Mouse (Mus musculus) monocyte, adult 59 days (primary cell): ENCODE data around the gene 2610028H24Rik. TPM values are rescaled to one million over a fixed set of nuclear protein-coding genes. Genes with fewer than 3 reads are reported as not detected.

ENCODE experiments used
- total RNA-seq, 2 experiments: library from RNA; stranded (reverse); gene quantifications; one replicate each; pipeline ENCODE4 v1.2.4; 2023

The 2610028H24Rik gene
- total RNA-seq = not detected

GRCm38 (mm10) chr10:76448851-76449250 lies at the start of gene 2610028H24Rik:
Gene 2610028H24Rik (plus strand): TSS chr10:76449081.

GRCm38 (mm10) chr10:76440281-76440680 lies 8.6 kb upstream of the 2610028H24Rik start, which contains the start of gene AC141477.1:
Gene AC141477.1 (minus strand): TSS chr10:76440444.

GRCm38 (mm10) chr10:76442178-76443088 lies 6.4 kb upstream of the 2610028H24Rik start, which contains the start of gene Pcnt:
Gene Pcnt (minus strand): TSS chr10:76442786.

GRCm38 (mm10) chr10:76468203-76469162 lies 19.6 kb downstream of the 2610028H24Rik start, which contains the start of the genes Mcm3ap and Ybey:
Gene Mcm3ap (plus strand): TSS chr10:76468927.
Gene Ybey (minus strand): TSS chr10:76469114.

Other genes with a start within 250 kb of the 2610028H24Rik start
- 1 to 10 TPM; 3.7 to 4.7 TPM for gene Prmt2, start 211.2 kb upstream of the 2610028H24Rik start, total RNA-seq
- not detected for gene S100b, start 195.2 kb upstream of the 2610028H24Rik start, total RNA-seq
- gene Dip2a, start 103.8 kb upstream of the 2610028H24Rik start, total RNA-seq = 10 to 100 TPM in 1 of 2 experiments, 1 to 10 TPM in 1; 8.3 to 11.4 TPM
- gene AC141477.1, start 8.6 kb upstream of the 2610028H24Rik start, total RNA-seq = 10 to 100 TPM in 1 of 2 experiments, 1 to 10 TPM in 1; 6.7 to 20.5 TPM
- gene Pcnt, start 6.3 kb upstream of the 2610028H24Rik start, total RNA-seq = 10 to 100 TPM; 35.4 to 39.2 TPM
- 10 to 100 TPM; 34.7 to 38.6 TPM for gene Mcm3ap, start 19.8 kb downstream of the 2610028H24Rik start, total RNA-seq
- 1 to 10 TPM in 1 of 2 experiments, under 1 TPM in 1; 0.89 to 1.7 TPM for gene Ybey, start 20.0 kb downstream of the 2610028H24Rik start, total RNA-seq
- 10 to 100 TPM in 1 of 2 experiments, 1 to 10 TPM in 1; 9.1 to 17.3 TPM for gene Lss, start 82.5 kb downstream of the 2610028H24Rik start, total RNA-seq
- gene Spatc1l, start 113.2 kb downstream of the 2610028H24Rik start, total RNA-seq = not detected
- not detected for gene Ftcd, start 126.6 kb downstream of the 2610028H24Rik start, total RNA-seq
- under 1 TPM; 0.45 to 0.52 TPM for gene Col6a2, start 174.5 kb downstream of the 2610028H24Rik start, total RNA-seq